ENCODE assay signal across 15 mouse cellular contexts in the genomic region with DNA sequence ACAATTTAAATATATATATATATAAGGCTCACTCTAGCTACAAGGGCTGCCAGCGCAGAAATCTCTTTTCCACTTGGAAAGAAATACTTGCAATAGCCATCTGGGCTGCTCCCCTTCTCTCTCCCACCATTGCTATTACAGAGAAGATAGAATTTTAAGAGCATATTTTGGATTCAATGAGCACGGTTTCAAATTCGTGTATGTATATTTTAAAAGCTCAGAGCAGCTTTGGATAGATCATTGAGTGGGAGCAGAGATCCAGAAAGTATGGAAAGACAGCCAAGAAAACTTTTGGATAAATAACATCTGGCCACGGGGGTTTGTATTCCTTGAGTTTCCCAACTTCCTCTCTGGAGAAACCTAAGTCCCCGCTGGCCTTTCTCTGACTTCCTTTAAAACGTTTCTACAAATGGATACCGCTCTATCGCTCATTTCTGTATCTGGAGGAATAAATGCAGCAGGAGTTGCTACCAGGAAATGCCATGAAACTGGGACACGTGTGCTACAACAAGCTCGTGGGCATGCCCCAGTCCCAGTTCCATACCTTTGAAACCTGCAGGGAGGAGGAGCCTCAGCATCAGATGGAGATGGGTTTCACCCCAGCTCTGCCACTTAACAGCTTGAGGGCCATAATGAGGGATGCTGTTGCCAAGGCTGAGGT. TPM values are rescaled to one million over a fixed set of nuclear protein-coding genes. Genes with fewer than 3 reads are reported as not detected.
A peak's percentile ranks its signal among the peaks of the same experiment; 100 is the strongest.
DNase-seq lines count a peak whose midpoint lies in the region; ATAC-seq and TF ChIP-seq lines count a peak whose summit lies in the region.
"Had no signal": no experiment of that assay in that cellular context is flagged by ENCODE, and none has a peak within 500 bp of the region (broad histone marks: within the 10 kb centered on the region; RNA-seq: fewer than 3 reads in every experiment).

No protein-coding gene starts in this region.

- 70% methylated on average over 10 of the region's 10 CpGs for WGBS in forebrain, postnatal 0 days
- WGBS in forebrain, embryonic 15.5 days = 87% methylated on average over 10 of the region's 10 CpGs
- 63% methylated on average over 10 of the region's 10 CpGs for WGBS in kidney, postnatal 0 days
- 45% methylated on average over 10 of the region's 10 CpGs for WGBS in embryonic facial prominence, embryonic 15.5 days
- 43% methylated on average over 10 of the region's 10 CpGs for WGBS in limb, embryonic 15.5 days
- 88% methylated on average over 10 of the region's 10 CpGs for WGBS in hindbrain, embryonic 10.5 days

- peak; percentile 57 for DNase-seq in forebrain, postnatal 0 days
- peak; percentile 78 for DNase-seq in kidney, postnatal 0 days (ENCODE audit: low spot score)
- DNase-seq in kidney, postnatal 4 days = no peak
- no peak for DNase-seq in urinary bladder, adult 18-20 months (ENCODE audit: low spot score in 2 of 2)
- no peak for DNase-seq in hindbrain, embryonic 10.5 days (ENCODE audit: low spot score)
- DNase-seq: adrenal gland, adult 2 months; cerebellum, adult 9-11 months had no signal

- peak; percentile 80 for ATAC-seq in forebrain, postnatal 0 days
- no peak for ATAC-seq in forebrain, embryonic 15.5 days (replicated peaks)
- ATAC-seq in kidney, postnatal 0 days (replicated peaks; ENCODE audit: low FRiP score, low read depth) = no peak
- peak; percentile 70; the same call in 1 of the 2 replicates for ATAC-seq in embryonic facial prominence, embryonic 15.5 days (ENCODE audit: insufficient number of reproducible peaks, low FRiP score, low TSS enrichment, low read depth)
- ATAC-seq in limb, embryonic 15.5 days (ENCODE audit: insufficient number of reproducible peaks, low FRiP score, low TSS enrichment, low read depth) = peak; percentile 82
- ATAC-seq: midbrain, embryonic 13.5 days had no signal

- no peak for TF ChIP-seq CTCF in forebrain, postnatal 0 days (IDR thresholded peaks at IDR 0.05; ENCODE audit: low read depth)
- TF ChIP-seq CTCF in kidney, postnatal 0 days (IDR thresholded peaks at IDR 0.05; ENCODE audit: low read depth) = no peak

- no peak overlapping the region for H3K4me3 ChIP-seq in forebrain, postnatal 0 days (ENCODE audit: low read depth, low read length)
- H3K4me3 ChIP-seq in forebrain, embryonic 15.5 days = no peak overlapping the region
- H3K4me3 ChIP-seq in kidney, postnatal 0 days (replicated peaks; ENCODE audit: low read depth, low read length) = no peak overlapping the region
- no peak overlapping the region for H3K4me3 ChIP-seq in embryonic facial prominence, embryonic 15.5 days (replicated peaks)
- H3K4me3 ChIP-seq in limb, embryonic 15.5 days = no peak overlapping the region
- no peak overlapping the region for H3K4me3 ChIP-seq in hindbrain, embryonic 10.5 days
- H3K4me3 ChIP-seq: forebrain, embryonic 10.5 days; hindbrain, embryonic 13.5 days; midbrain, embryonic 13.5 days; neural tube, embryonic 15.5 days had no signal

- no peaks in the 10 kb centered on the region for H3K4me1 ChIP-seq in forebrain, postnatal 0 days (ENCODE audit: insufficient read depth)
- no peaks in the 10 kb centered on the region for H3K4me1 ChIP-seq in forebrain, embryonic 15.5 days
- peaks cover 7% of the 10 kb centered on the region; the same call in 1 of the 2 replicates for H3K4me1 ChIP-seq in kidney, postnatal 0 days (replicated peaks; ENCODE audit: insufficient read depth, low read length)
- peaks cover 27% of the 10 kb centered on the region for H3K4me1 ChIP-seq in embryonic facial prominence, embryonic 15.5 days
- peaks cover 26% of the 10 kb centered on the region for H3K4me1 ChIP-seq in limb, embryonic 15.5 days
- no peaks in the 10 kb centered on the region for H3K4me1 ChIP-seq in hindbrain, embryonic 10.5 days (replicated peaks)
- H3K4me1 ChIP-seq: forebrain, embryonic 10.5 days; hindbrain, embryonic 13.5 days; midbrain, embryonic 13.5 days; neural tube, embryonic 15.5 days had no signal

- H3K9ac ChIP-seq in forebrain, postnatal 0 days = no peak overlapping the region
- no peak overlapping the region for H3K9ac ChIP-seq in forebrain, embryonic 15.5 days (replicated peaks)
- H3K9ac ChIP-seq in kidney, postnatal 0 days (ENCODE audit: low read depth, low read length) = no peak overlapping the region
- no peak overlapping the region for H3K9ac ChIP-seq in embryonic facial prominence, embryonic 15.5 days
- no peak overlapping the region for H3K9ac ChIP-seq in limb, embryonic 15.5 days
- H3K9ac ChIP-seq: hindbrain, embryonic 13.5 days; midbrain, embryonic 13.5 days; neural tube, embryonic 15.5 days had no signal

- no peak overlapping the region for H3K4me2 ChIP-seq in forebrain, postnatal 0 days (ENCODE audit: low read depth)
- no peak overlapping the region for H3K4me2 ChIP-seq in forebrain, embryonic 15.5 days (replicated peaks)
- no peak overlapping the region for H3K4me2 ChIP-seq in kidney, postnatal 0 days (ENCODE audit: low read length)
- H3K4me2 ChIP-seq in embryonic facial prominence, embryonic 15.5 days (replicated peaks) = no peak overlapping the region
- H3K4me2 ChIP-seq in limb, embryonic 15.5 days = no peak overlapping the region
- H3K4me2 ChIP-seq: hindbrain, embryonic 13.5 days; midbrain, embryonic 13.5 days; neural tube, embryonic 15.5 days had no signal

- no peaks in the 10 kb centered on the region for H3K36me3 ChIP-seq in forebrain, postnatal 0 days (ENCODE audit: insufficient read depth)
- no peaks in the 10 kb centered on the region for H3K36me3 ChIP-seq in forebrain, embryonic 15.5 days
- no peaks in the 10 kb centered on the region for H3K36me3 ChIP-seq in kidney, postnatal 0 days (ENCODE audit: insufficient read depth, low read length)
- H3K36me3 ChIP-seq in embryonic facial prominence, embryonic 15.5 days = no peaks in the 10 kb centered on the region
- 0 out of 2 replicates have a peak, but pooled peaks cover 3% of the 10 kb centered on the region for H3K36me3 ChIP-seq in limb, embryonic 15.5 days
- H3K36me3 ChIP-seq in hindbrain, embryonic 10.5 days = no peaks in the 10 kb centered on the region
- H3K36me3 ChIP-seq: forebrain, embryonic 10.5 days; hindbrain, embryonic 13.5 days; midbrain, embryonic 13.5 days; neural tube, embryonic 15.5 days had no signal

- H3K9me3 ChIP-seq in forebrain, postnatal 0 days (ENCODE audit: low read length) = no peaks in the 10 kb centered on the region
- no peaks in the 10 kb centered on the region for H3K9me3 ChIP-seq in forebrain, embryonic 15.5 days
- H3K9me3 ChIP-seq in kidney, postnatal 0 days (replicated peaks; ENCODE audit: low read length) = no peaks in the 10 kb centered on the region
- H3K9me3 ChIP-seq in embryonic facial prominence, embryonic 15.5 days (replicated peaks) = no peaks in the 10 kb centered on the region
- H3K9me3 ChIP-seq in limb, embryonic 15.5 days = no peaks in the 10 kb centered on the region
- no peaks in the 10 kb centered on the region for H3K9me3 ChIP-seq in hindbrain, embryonic 10.5 days
- H3K9me3 ChIP-seq: hindbrain, embryonic 13.5 days; midbrain, embryonic 13.5 days; neural tube, embryonic 15.5 days had no signal

- no peaks in the 10 kb centered on the region for H3K27me3 ChIP-seq in forebrain, postnatal 0 days (ENCODE audit: insufficient read depth, low read length)
- H3K27me3 ChIP-seq in forebrain, embryonic 15.5 days = no peaks in the 10 kb centered on the region
- no peaks in the 10 kb centered on the region for H3K27me3 ChIP-seq in kidney, postnatal 0 days (ENCODE audit: insufficient read depth, low read length)
- no peaks in the 10 kb centered on the region for H3K27me3 ChIP-seq in embryonic facial prominence, embryonic 15.5 days
- no peaks in the 10 kb centered on the region for H3K27me3 ChIP-seq in limb, embryonic 15.5 days
- no peaks in the 10 kb centered on the region for H3K27me3 ChIP-seq in hindbrain, embryonic 10.5 days (ENCODE audit: insufficient read depth, poor library complexity, severe bottlenecking)
- H3K27me3 ChIP-seq: hindbrain, embryonic 13.5 days; midbrain, embryonic 13.5 days; neural tube, embryonic 15.5 days had no signal

- H3K27ac ChIP-seq in forebrain, postnatal 0 days (ENCODE audit: low read depth, low read length) = no peak overlapping the region
- no peak overlapping the region for H3K27ac ChIP-seq in forebrain, embryonic 15.5 days (replicated peaks)
- H3K27ac ChIP-seq in kidney, postnatal 0 days = 0 out of 2 replicates have a peak overlapping the region, but pooled peaks have one; percentile 48
- peak overlapping the region; percentile 82 for H3K27ac ChIP-seq in embryonic facial prominence, embryonic 15.5 days (replicated peaks)
- peak overlapping the region; percentile 84 for H3K27ac ChIP-seq in limb, embryonic 15.5 days
- H3K27ac ChIP-seq in hindbrain, embryonic 10.5 days = no peak overlapping the region
- H3K27ac ChIP-seq: forebrain, embryonic 10.5 days; hindbrain, embryonic 13.5 days; midbrain, embryonic 13.5 days; neural tube, embryonic 15.5 days had no signal

RNA-seq across cellular contexts. Expression of a gene that starts 45.1 kb away (rescaled TPM):
- total RNA-seq in forebrain, postnatal 0 days (2014; rRNA removed) = 3.1 and 5.2 TPM in 2 replicates
- polyA plus RNA-seq in forebrain, postnatal 0 days (2015; fragmentation: Nextera tagmentation; extraction: Ambion mirVana) = 3.4 and 4.6 TPM in 2 replicates
- polyA plus RNA-seq in forebrain, embryonic 15.5 days (2015; fragmentation: Nextera tagmentation; extraction: Ambion mirVana) = 3.0 and 3.7 TPM in 2 replicates
- polyA plus RNA-seq in kidney, postnatal 0 days (2015; fragmentation: Nextera tagmentation; extraction: Ambion mirVana) = 65.7 and 71.7 TPM in 2 replicates
- 37.5 and 40.8 TPM in 2 replicates for polyA plus RNA-seq in embryonic facial prominence, embryonic 15.5 days (2015; fragmentation: Nextera tagmentation; extraction: Ambion mirVana)
- polyA plus RNA-seq in limb, embryonic 15.5 days (2015; fragmentation: Nextera tagmentation; extraction: Ambion mirVana) = 42.5 and 43.2 TPM in 2 replicates
- polyA plus RNA-seq in hindbrain, embryonic 10.5 days (2016; fragmentation: Nextera tagmentation; extraction: Ambion mirVana) = 5.4 and 5.5 TPM in 2 replicates
- total RNA-seq: MEL had no signal

Comparison
In these comparisons a context has a peak if more than half of its experiments do, and no peak if none do; other contexts are left out.
1. ATAC-seq: peak in forebrain, postnatal 0 days (single experiment), embryonic facial prominence, embryonic 15.5 days (single experiment) and limb, embryonic 15.5 days (single experiment); none in forebrain, embryonic 15.5 days (single experiment) and kidney, postnatal 0 days (single experiment).
2. DNase-seq: peak in forebrain, postnatal 0 days (single experiment) and kidney, postnatal 0 days (single experiment); none in kidney, postnatal 4 days (0 of 2), urinary bladder, adult 18-20 months (0 of 2) and hindbrain, embryonic 10.5 days (single experiment).
3. H3K27ac ChIP-seq: peak in kidney, postnatal 0 days (single experiment), embryonic facial prominence, embryonic 15.5 days (single experiment) and limb, embryonic 15.5 days (single experiment); none in forebrain, postnatal 0 days (single experiment), forebrain, embryonic 15.5 days (single experiment) and hindbrain, embryonic 10.5 days (single experiment).